Mouse (Mus musculus): ENCODE measurements around the gene Rai1.
A peak's percentile ranks its signal among the peaks of the same experiment; 100 is the strongest.

Gene Rai1

DNA sequence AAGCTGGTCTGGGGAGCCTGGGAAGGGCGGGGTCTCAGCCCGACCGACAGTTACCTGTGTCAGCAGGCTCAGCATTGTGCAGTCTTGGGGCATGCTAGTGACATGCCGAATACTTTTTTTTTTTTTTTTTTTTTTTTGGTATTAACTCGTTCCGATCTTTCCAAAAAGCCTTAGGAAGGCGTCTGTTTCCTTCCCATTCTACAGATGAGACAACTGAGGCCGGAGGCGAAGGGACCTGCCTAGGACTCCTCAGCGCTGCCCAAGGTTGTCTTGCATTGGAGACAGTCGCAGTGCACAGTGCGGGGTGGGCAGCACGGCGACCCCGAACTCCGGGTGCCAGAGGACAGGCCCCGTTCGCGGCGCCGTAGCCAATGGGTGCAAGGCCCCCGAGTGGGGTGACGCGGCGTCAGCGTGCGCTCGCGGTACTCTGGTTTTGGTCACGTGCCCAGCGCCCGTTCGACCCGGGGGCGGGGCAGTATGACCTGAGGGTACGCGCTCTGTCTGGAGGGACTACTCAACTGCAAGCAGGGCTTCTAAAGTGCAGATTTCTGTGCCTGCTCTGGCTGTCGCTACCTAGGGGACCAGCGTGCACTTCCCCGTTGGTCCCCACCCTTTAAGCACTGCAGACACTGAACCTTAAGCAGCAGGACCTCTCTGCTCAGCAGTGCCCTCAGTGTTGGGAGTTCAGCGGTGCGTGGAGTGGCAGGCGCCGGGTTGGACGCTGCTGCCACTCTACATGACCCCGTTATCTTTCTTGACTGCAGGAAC, 117.8 kb downstream of the Rai1 start, which contains the start of gene Srebf1:
Gene Srebf1, minus strand, starts transcription at position 113 of the 768 bp plus-strand sequence.
- peak; percentile 83 for DNase-seq

GRCm38 (mm10) chr11:60224676-60225075, 119.9 kb downstream of the Rai1 start:
- no peak for DNase-seq

- no peak for DNase-seq
Observed at GRCm38 (mm10) chr11:60225874-60226273, 121.1 kb downstream of the Rai1 start.

DNA sequence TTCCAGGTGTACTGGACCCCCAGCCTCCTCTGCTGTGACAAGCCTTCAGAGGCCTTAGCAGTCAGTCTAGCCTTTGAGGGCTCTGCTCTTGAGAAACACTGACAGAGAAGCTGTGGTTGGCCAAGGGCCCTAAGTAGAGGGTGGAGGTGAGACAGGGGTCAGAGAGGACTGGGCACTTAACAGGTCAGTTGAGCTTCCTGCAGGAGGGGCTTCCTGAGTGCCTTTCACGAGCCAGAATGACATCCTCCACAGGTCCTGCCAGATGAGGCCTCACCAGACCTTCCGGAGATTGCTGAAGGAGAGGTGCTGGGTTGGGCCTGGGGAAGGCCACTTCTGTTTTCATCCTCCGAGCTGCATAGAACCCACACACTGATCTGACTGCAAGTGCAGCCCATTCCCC, 123.7 kb downstream of the Rai1 start:
- DNase-seq: no peak

DNA sequence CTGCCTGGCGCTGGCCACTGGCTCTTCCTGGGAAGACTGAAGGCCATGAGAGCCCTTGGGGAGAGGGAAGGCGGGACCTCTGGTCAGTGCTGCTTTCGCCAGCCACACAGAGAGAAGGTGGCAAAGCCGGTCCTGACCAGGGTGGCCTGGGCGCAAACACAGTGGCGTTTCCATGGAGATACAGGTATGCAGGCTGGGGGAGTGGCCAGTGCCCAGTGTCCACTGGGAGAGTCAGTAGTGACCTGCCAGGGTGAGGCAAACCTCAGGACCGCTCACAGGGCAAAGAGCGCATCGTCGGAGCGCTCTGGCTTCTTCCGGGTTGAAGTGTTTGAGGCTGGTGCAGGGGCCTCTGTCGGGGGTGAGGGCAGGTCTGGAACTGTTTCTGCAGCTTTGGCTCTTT, 125.0 kb downstream of the Rai1 start:
- DNase-seq: no peak

DNA sequence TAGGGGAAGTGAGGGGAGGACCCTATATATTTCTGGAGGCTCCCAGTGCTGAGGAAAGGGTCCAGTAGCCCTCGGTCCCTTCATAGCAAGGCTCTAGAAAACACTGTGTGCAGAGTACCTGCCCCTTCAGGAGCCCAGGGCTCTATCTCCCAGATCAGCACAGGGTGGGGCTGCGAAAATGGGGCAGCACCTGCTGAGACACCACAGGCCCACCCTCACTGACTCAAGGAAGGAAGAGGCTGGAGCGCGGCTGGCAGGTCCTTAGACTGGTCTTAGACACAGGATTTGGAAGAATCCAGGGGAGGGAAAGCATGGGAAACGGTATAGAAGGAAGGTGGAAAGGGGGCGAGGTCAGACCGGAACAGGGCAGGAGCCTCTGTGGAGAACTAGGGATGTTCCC, 125.7 kb downstream of the Rai1 start:
- no peak for DNase-seq

DNA sequence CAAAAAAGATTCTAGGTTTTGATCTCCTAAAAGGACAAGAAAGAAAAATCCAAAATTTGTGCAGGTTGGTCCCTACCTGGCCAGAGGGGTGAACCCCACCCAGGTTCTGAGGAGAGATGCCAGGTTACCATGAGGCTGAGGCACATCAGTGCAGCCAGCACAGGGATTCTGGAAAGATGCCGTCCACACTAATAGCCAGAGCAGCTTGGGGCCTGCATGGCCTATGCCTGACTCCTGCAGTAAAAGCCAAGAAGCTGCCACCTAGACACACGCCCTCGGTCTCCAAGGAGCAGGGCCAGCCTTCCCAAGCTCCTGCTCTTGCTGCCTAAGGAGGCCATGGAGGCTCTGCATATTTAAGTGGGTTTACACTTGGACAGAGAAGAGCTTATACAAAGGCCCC, 126.5 kb downstream of the Rai1 start:
- DNase-seq: no peak

DNA sequence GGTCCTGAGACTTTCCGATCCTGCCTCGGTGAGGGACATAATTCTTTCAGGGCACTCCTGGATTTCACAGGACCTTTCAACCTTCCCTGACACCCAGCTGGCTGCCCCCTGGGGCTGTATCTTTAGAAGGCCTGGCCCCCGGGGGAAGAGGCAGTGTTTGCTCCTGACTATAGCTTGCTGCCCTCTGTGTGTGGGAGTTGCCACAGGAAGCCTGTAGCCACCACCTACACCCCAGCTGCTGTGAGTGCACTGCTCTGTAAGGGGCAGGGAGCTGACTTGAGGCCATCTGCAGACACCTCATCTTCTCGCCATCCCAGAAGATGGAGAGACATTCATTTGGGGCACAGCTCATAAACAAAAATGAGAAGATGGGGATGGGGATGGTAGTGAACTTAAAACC, 127.1 kb downstream of the Rai1 start:
- DNase-seq: no peak

DNA sequence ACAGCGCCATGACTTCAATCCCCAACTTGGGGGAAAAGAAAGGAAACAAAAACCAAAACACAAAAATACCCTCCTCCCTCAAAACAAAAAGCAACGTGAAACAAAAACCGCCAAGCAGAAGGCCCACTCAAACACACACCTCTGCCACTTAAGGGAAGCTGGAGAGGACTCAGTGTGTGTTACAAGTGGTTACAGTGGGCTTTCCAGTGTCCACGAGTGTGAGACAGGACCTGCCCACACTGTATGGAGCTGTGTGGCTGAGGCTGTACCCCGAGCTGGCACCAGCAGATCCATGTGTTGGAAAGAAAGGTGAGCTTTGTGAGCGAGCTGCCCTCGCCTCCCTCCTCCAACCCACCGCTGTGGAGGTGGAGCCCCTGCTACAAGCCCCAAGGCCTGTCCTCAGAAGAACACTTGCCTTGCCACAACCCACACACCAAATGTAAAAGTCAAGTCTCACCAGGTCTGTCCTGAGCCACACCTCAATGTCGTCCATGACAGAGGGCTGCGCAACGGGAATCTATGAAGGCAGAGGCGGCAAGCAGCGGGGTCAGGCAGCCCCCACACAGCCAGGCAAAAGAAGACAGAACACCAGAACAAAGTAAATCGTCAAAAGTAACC, 127.7 kb downstream of the Rai1 start:
- DNase-seq: no peak

DNA sequence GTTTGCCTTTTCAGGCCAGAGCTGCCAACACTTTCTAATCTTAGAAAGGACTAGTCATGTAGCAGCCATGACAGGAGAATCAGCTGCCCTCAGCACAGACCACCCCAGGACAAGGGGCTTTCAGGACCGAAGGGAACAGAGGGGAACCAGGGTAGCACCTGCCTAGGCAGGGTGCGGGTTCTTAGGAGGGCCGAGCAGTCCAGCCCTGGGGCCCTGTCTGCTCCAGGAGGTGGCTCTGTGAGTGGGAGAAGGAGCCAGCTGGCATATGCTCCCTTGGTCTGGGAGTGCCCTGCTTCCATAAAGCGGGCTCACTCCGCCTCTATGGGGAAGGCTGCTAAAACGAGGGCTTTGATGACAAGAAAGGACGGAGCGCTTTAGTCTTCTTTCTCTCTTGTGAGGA, 128.4 kb downstream of the Rai1 start:
- no peak for DNase-seq

DNA sequence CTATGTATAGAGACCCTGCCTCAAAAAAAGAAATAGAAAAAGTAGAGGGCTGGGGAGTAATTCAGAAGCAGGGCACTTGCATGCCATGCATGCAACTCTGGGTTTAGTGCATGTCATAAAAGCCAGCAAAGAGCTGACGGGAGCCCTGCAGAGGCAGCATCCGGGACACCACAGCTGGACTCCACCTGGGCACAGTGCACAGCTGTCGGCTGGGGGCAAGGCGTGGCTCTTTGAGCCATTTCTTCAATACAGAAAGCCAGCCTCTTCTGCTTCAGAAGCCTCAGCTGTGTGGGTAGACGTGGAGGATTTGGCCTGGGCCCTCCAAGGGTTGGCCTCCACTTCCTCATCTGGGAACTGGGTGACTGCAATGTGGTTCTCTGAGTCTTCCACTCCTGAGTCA, 130.5 kb downstream of the Rai1 start:
- DNase-seq: no peak

- no peak for DNase-seq
Observed at GRCm38 (mm10) chr11:60240509-60240908, 135.7 kb downstream of the Rai1 start.

- no peak for DNase-seq
Observed at GRCm38 (mm10) chr11:60244503-60245143, 139.8 kb downstream of the Rai1 start.

- peak; percentile 53 for DNase-seq
Observed at GRCm38 (mm10) chr11:60246077-60246476, 141.3 kb downstream of the Rai1 start.

DNA sequence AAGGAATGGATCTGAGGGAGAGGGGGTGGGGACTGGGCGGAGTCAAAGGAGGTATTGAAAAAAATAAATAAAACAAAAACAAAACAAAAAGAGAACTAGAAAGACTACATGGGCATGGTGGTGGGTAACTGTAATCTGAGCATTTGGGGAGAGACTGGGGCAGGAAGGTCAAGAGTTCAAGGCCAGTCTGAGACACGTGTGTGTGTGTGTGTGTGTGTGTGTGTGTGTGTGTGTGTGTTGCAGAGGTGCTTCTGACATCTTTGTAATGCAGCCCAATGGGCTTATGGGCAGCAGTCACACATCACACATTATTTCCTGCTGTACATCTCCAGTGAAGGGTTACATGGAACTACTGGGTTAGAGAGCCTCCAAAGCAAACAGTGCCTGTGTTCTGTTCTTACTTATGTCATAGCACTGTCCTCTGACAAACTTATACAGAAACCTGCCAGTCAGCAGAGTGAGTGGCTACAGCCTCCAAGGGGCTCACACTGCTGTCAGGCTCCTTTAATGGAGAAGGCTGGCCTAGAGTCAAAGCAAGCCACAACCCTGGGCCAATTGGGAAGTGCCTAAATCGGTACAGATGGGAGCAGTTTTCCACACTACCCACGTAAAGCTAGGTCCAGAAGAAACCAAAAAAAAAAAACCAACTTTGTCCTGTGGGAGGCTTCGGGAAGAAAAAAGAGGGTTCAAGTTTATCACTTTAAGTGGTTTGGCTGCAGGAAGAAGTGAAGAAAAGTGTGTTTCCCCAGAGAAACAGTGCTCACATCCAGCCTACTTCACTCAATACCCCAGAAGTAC, 143.1 kb downstream of the Rai1 start:
- no peak for DNase-seq
